Mouse (Mus musculus) cerebellum, postnatal 36 days (tissue): Measurements from ENCODE around the gene Olfr680-ps1.
"Not testable (repeated sequence)": the region's sequence is repeated elsewhere in the genome, so short reads cannot be mapped to it uniquely, and the experiment has no call there.

Experiments used
- DNase-seq, 2 experiments: peaks; one replicate each; pipeline ENCODE4 v3.0.0; 2021 to 2022; ENCODE audit warnings: mixed read lengths in 2 of 2

The Olfr680-ps1 gene

GRCm38 (mm10) chr7:105092717-105093116, at the start of gene Olfr680-ps1:
TSS of gene Olfr680-ps1 (minus strand) at chr7:105092817.
- not testable (repeated sequence) for DNase-seq

DNA sequence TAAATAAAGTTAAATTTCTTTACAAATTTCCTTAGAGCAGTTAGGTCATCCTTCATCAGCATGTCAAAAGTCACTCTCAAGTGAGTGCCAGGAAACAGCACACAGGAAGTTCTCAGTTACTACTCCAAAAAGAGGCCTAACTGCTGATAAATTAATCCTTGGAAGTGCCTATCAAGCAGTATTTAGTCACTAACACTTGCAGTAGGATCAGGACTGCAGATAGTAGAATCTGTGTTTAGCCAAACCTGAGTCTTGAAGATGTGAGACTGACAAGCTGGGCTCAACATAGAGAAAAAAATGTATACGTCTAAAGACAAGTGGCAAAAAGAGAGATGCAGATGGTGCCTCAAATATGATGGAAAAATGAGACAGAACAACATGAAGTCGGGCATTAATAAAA, 48.7 kb upstream of the Olfr680-ps1 start:
- DNase-seq: no peak

GRCm38 (mm10) chr7:105116536-105116935, 23.9 kb upstream of the Olfr680-ps1 start, which contains the start of gene Olfr681:
TSS of gene Olfr681 (plus strand) at chr7:105116836.
- no peak for DNase-seq

DNA sequence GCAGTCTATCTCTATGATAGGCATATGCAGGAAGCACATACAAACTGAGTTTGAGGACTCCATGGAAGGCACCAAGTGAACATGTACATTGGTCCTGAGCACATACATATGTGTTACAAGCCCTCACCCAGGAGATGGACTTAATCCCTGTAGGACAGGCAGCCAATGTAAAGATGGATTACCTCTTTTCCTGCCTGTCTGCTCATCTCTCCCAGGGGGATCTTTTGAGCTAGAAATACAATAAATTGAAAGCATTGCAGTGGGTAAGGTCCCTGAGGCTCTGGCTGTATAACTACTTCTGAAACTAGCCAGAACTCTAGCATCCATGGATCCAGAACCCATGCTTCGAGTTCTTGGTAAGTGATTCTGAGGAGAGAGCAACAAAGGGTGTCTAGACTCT, 11.7 kb downstream of the Olfr680-ps1 start, which contains the start of gene Olfr679:
TSS of gene Olfr679 (plus strand) at position 301 of the 400 bp plus-strand sequence.
- DNase-seq: no peak

DNA sequence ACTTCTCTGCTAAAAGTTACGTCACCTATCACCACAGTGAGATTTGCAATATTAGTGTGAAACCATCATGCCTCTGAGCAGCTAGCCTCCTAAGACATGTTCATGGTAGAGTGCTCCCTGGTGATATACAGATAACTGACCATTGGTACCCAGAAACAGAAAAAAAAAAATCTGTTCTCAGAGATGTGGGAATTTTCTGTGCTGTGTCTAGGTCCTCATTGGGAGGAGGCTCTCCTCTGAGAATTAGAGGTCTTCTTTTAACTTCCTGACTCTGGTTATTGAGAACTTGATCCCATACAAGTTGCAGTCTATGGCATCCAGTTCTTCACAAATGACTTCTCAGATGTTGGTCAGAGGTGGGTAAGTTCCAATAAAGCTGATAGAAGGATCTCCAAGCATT, 28.4 kb downstream of the Olfr680-ps1 start, which contains the start of gene Olfr678:
TSS of gene Olfr678 (plus strand) at position 301 of the 400 bp plus-strand sequence.
- DNase-seq: no peak

DNA sequence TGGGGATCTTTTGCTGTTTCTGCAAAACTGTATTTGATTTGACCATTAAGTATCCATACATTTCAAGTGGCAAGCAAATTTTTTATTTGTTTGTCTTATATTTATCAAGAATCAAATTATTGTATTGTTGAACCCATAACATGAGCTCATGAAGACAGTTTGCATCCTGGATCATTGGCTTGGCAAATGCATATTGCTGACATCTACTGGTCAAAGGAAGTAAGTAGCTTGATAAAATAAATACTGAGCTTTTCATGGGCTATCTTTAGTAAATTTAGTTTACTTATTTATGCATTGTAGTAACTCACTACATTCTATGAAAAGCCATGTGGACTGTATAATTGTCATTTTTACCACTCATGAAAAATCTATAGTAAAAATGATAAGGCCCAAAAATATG, 33.7 kb downstream of the Olfr680-ps1 start:
- DNase-seq: no peak
